Mouse (Mus musculus): ENCODE data around the gene Mcmbp.

- no peak for TF ChIP-seq GATA1 (IDR thresholded peaks at IDR 0.05; ENCODE audit: low read length)
- TF ChIP-seq TAL1 (IDR thresholded peaks at IDR 0.05; ENCODE audit: low read length) = no peak
These were observed 50.2 kb downstream of the Mcmbp start for GRCm38 (mm10) chr7:128690070-128690469.

Measured in erythroblast, embryonic 14.5 days (primary cell).